Mouse (Mus musculus): ENCODE data around the gene Nol4l. TPM values are rescaled to one million over a fixed set of nuclear protein-coding genes. Genes with fewer than 3 reads are reported as not detected.
A peak's percentile ranks its signal among the peaks of the same experiment; 100 is the strongest.

The Nol4l gene
- polyA plus RNA-seq, 1 experiment from 2014 or later, result 11.5 TPM

GRCm38 (mm10) chr2:153560664-153561541 is 31.1 kb upstream of the Nol4l start:
- Histone ChIP-seq H3K9me3 (replicated peaks; ENCODE audit: control insufficient read depth, low read length) (no peaks in the 10 kb centered on the region), H3K4me2 (ENCODE audit: low read depth, low read length) (peak overlapping the region; percentile 52), H3K27ac (ENCODE audit: low read length) (peak overlapping the region; percentile 74), H3K4me1 (ENCODE audit: control insufficient read depth, insufficient read depth, low read length) (peaks cover 15% of the 10 kb centered on the region), H3K9ac (ENCODE audit: low read length) (peak overlapping the region; percentile 71), H3K27me3 (ENCODE audit: control insufficient read depth, insufficient read depth, low read length) (no peaks in the 10 kb centered on the region), H3K4me3 (replicated peaks; ENCODE audit: low read length) (peak overlapping the region; percentile 15), H3K36me3 (ENCODE audit: control insufficient read depth, insufficient read depth, low read length) (no peaks in the 10 kb centered on the region)
- peak; percentile 75 for ATAC-seq (ENCODE audit: insufficient read depth, low FRiP score)
- WGBS, result 10% methylated on average over 21 of the region's 21 CpGs

- H3K27me3 ChIP-seq (ENCODE audit: control insufficient read depth, insufficient read depth, low read length), result no peaks in the 10 kb centered on the region
- no peak overlapping the region for H3K4me2 ChIP-seq (ENCODE audit: low read depth, low read length)
- H3K36me3 ChIP-seq (ENCODE audit: control insufficient read depth, insufficient read depth, low read length), result no peaks in the 10 kb centered on the region
- H3K27ac ChIP-seq (ENCODE audit: low read length), result no peak overlapping the region
- no peaks in the 10 kb centered on the region for H3K9me3 ChIP-seq (replicated peaks; ENCODE audit: control insufficient read depth, low read length)
- no peak overlapping the region for H3K4me3 ChIP-seq (replicated peaks; ENCODE audit: low read length)
- 51% methylated on average over 8 of the region's 8 CpGs for whole genome bisulfite sequencing
- no peak for ATAC-seq (ENCODE audit: insufficient read depth, low FRiP score)
- H3K4me1 ChIP-seq (ENCODE audit: control insufficient read depth, insufficient read depth, low read length), result peaks cover 15% of the 10 kb centered on the region
- H3K9ac ChIP-seq (ENCODE audit: low read length), result no peak overlapping the region
These were observed 29.9 kb upstream of the Nol4l start for GRCm38 (mm10) chr2:153559613-153560152.

GRCm38 (mm10) chr2:153558464-153558863 is 28.7 kb upstream of the Nol4l start:
- ATAC-seq (ENCODE audit: insufficient read depth, low FRiP score), result no peak
- Histone ChIP-seq H3K4me2 (ENCODE audit: low read depth, low read length) (no peak overlapping the region), H3K27me3 (ENCODE audit: control insufficient read depth, insufficient read depth, low read length) (no peaks in the 10 kb centered on the region), H3K27ac (ENCODE audit: low read length) (no peak overlapping the region), H3K9me3 (replicated peaks; ENCODE audit: control insufficient read depth, low read length) (no peaks in the 10 kb centered on the region), H3K4me1 (ENCODE audit: control insufficient read depth, insufficient read depth, low read length) (peaks cover 15% of the 10 kb centered on the region), H3K4me3 (replicated peaks; ENCODE audit: low read length) (no peak overlapping the region), H3K36me3 (ENCODE audit: control insufficient read depth, insufficient read depth, low read length) (no peaks in the 10 kb centered on the region), H3K9ac (ENCODE audit: low read length) (no peak overlapping the region)
- WGBS, result 64% methylated on average over 6 of the region's 6 CpGs

- no peaks in the 10 kb centered on the region for H3K36me3 ChIP-seq (ENCODE audit: control insufficient read depth, insufficient read depth, low read length)
- H3K27me3 ChIP-seq (ENCODE audit: control insufficient read depth, insufficient read depth, low read length), result no peaks in the 10 kb centered on the region
- no peaks in the 10 kb centered on the region for H3K9me3 ChIP-seq (replicated peaks; ENCODE audit: control insufficient read depth, low read length)
- H3K9ac ChIP-seq (ENCODE audit: low read length), result no peak overlapping the region
- H3K4me2 ChIP-seq (ENCODE audit: low read depth, low read length), result no peak overlapping the region
- ATAC-seq (ENCODE audit: insufficient read depth, low FRiP score), result no peak
- no peak overlapping the region for H3K27ac ChIP-seq (ENCODE audit: low read length)
- H3K4me3 ChIP-seq (replicated peaks; ENCODE audit: low read length), result no peak overlapping the region
- WGBS, result 71% methylated on average over 4 of the region's 4 CpGs
- H3K4me1 ChIP-seq (ENCODE audit: control insufficient read depth, insufficient read depth, low read length), result peaks cover 15% of the 10 kb centered on the region
These were observed 27.5 kb upstream of the Nol4l start for GRCm38 (mm10) chr2:153557259-153557658.

GRCm38 (mm10) chr2:153556208-153556607 is 26.4 kb upstream of the Nol4l start:
- H3K36me3 ChIP-seq (ENCODE audit: control insufficient read depth, insufficient read depth, low read length), result no peaks in the 10 kb centered on the region
- no peak overlapping the region for H3K4me2 ChIP-seq (ENCODE audit: low read depth, low read length)
- 0 out of 2 replicates have a peak overlapping the region, but pooled peaks have one; percentile 2 for H3K9ac ChIP-seq (ENCODE audit: low read length)
- no peak for ATAC-seq (ENCODE audit: insufficient read depth, low FRiP score)
- no peaks in the 10 kb centered on the region for H3K9me3 ChIP-seq (replicated peaks; ENCODE audit: control insufficient read depth, low read length)
- H3K27ac ChIP-seq (ENCODE audit: low read length), result no peak overlapping the region
- no peak overlapping the region for H3K4me3 ChIP-seq (replicated peaks; ENCODE audit: low read length)
- no peaks in the 10 kb centered on the region for H3K27me3 ChIP-seq (ENCODE audit: control insufficient read depth, insufficient read depth, low read length)
- 46% methylated on average over 9 of the region's 9 CpGs for whole genome bisulfite sequencing
- H3K4me1 ChIP-seq (ENCODE audit: control insufficient read depth, insufficient read depth, low read length), result peaks cover 9% of the 10 kb centered on the region

- WGBS, result 81% methylated on average over 7 of the region's 7 CpGs
- Histone ChIP-seq H3K27me3 (ENCODE audit: control insufficient read depth, insufficient read depth, low read length) (no peaks in the 10 kb centered on the region), H3K27ac (ENCODE audit: low read length) (no peak overlapping the region), H3K9ac (ENCODE audit: low read length) (no peak overlapping the region), H3K4me2 (ENCODE audit: low read depth, low read length) (no peak overlapping the region), H3K4me1 (ENCODE audit: control insufficient read depth, insufficient read depth, low read length) (no peaks in the 10 kb centered on the region), H3K9me3 (replicated peaks; ENCODE audit: control insufficient read depth, low read length) (no peaks in the 10 kb centered on the region), H3K4me3 (replicated peaks; ENCODE audit: low read length) (no peak overlapping the region), H3K36me3 (ENCODE audit: control insufficient read depth, insufficient read depth, low read length) (no peaks in the 10 kb centered on the region)
- no peak for ATAC-seq (ENCODE audit: insufficient read depth, low FRiP score)
These were observed 24.8 kb upstream of the Nol4l start for GRCm38 (mm10) chr2:153554543-153554942.

GRCm38 (mm10) chr2:153549486-153549885 is 19.7 kb upstream of the Nol4l start:
- ATAC-seq (ENCODE audit: insufficient read depth, low FRiP score), result no peak
- no peak overlapping the region for H3K9ac ChIP-seq (ENCODE audit: low read length)
- H3K9me3 ChIP-seq (replicated peaks; ENCODE audit: control insufficient read depth, low read length), result no peaks in the 10 kb centered on the region
- no peak overlapping the region for H3K4me3 ChIP-seq (replicated peaks; ENCODE audit: low read length)
- 64% methylated on average over 8 of the region's 8 CpGs for WGBS
- no peaks in the 10 kb centered on the region for H3K36me3 ChIP-seq (ENCODE audit: control insufficient read depth, insufficient read depth, low read length)
- H3K27me3 ChIP-seq (ENCODE audit: control insufficient read depth, insufficient read depth, low read length), result no peaks in the 10 kb centered on the region
- peaks cover 6% of the 10 kb centered on the region; the same call in 1 of the 2 replicates for H3K4me1 ChIP-seq (ENCODE audit: control insufficient read depth, insufficient read depth, low read length)
- H3K27ac ChIP-seq (ENCODE audit: low read length), result no peak overlapping the region
- no peak overlapping the region for H3K4me2 ChIP-seq (ENCODE audit: low read depth, low read length)

- H3K27ac ChIP-seq (ENCODE audit: low read length), result no peak overlapping the region
- WGBS, result 35% methylated on average over 14 of the region's 14 CpGs
- no peak for ATAC-seq (ENCODE audit: insufficient read depth, low FRiP score)
- H3K27me3 ChIP-seq (ENCODE audit: control insufficient read depth, insufficient read depth, low read length), result no peaks in the 10 kb centered on the region
- H3K36me3 ChIP-seq (ENCODE audit: control insufficient read depth, insufficient read depth, low read length), result no peaks in the 10 kb centered on the region
- H3K9ac ChIP-seq (ENCODE audit: low read length), result no peak overlapping the region
- no peaks in the 10 kb centered on the region for H3K9me3 ChIP-seq (replicated peaks; ENCODE audit: control insufficient read depth, low read length)
- H3K4me2 ChIP-seq (ENCODE audit: low read depth, low read length), result no peak overlapping the region
- no peak overlapping the region for H3K4me3 ChIP-seq (replicated peaks; ENCODE audit: low read length)
- H3K4me1 ChIP-seq (ENCODE audit: control insufficient read depth, insufficient read depth, low read length), result peaks cover 6% of the 10 kb centered on the region; the same call in 1 of the 2 replicates
These were observed 18.6 kb upstream of the Nol4l start for GRCm38 (mm10) chr2:153548221-153548923.

- 62% methylated on average over 3 of the region's 3 CpGs for WGBS
- H3K9ac ChIP-seq (ENCODE audit: low read length), result no peak overlapping the region
- H3K27me3 ChIP-seq (ENCODE audit: control insufficient read depth, insufficient read depth, low read length), result no peaks in the 10 kb centered on the region
- peaks cover 6% of the 10 kb centered on the region; the same call in 1 of the 2 replicates for H3K4me1 ChIP-seq (ENCODE audit: control insufficient read depth, insufficient read depth, low read length)
- H3K36me3 ChIP-seq (ENCODE audit: control insufficient read depth, insufficient read depth, low read length), result no peaks in the 10 kb centered on the region
- no peak overlapping the region for H3K4me2 ChIP-seq (ENCODE audit: low read depth, low read length)
- H3K27ac ChIP-seq (ENCODE audit: low read length), result no peak overlapping the region
- H3K4me3 ChIP-seq (replicated peaks; ENCODE audit: low read length), result no peak overlapping the region
- H3K9me3 ChIP-seq (replicated peaks; ENCODE audit: control insufficient read depth, low read length), result no peaks in the 10 kb centered on the region
- no peak for ATAC-seq (ENCODE audit: insufficient read depth, low FRiP score)
These were observed 17.9 kb upstream of the Nol4l start for GRCm38 (mm10) chr2:153547633-153548032.

Data from stomach, embryonic 16.5 days (tissue).